In the genomic region with DNA sequence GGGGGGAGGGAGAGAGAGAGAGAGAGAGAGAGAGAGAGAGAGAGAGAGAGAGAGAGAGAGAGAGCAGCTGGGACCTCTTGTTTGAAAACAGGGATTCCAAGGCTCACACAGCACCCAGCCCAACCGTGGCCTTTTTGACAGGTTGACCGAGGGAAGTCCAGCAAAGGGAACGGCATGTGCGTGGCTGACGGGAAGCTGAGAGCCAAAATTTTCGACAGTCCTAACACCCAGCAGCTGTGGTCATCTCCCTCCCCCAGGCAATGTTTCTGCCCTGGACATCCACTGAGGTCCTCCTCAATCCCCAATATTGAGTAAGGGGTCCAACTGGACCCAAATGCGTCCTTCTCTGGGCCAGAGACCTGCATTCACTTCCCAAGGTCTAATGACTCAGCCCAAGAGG, we compare ENCODE assay signal across 8 mouse cellular contexts.
A peak's percentile ranks its signal among the peaks of the same experiment; 100 is the strongest.
DNase-seq lines count a peak whose midpoint lies in the region; ATAC-seq lines count a peak whose summit lies in the region.

No protein-coding gene starts in this region.

- DNase-seq in urinary bladder, postnatal 14 days (ENCODE audit: low spot score), result peak; percentile 69
- DNase-seq in urinary bladder, adult 2 months (ENCODE audit: low spot score), result no peak
- DNase-seq in kidney, adult 18-20 months, result peak; percentile 25
- DNase-seq in lung, postnatal 10 days, result peak; percentile 85
- DNase-seq in layer of hippocampus, adult 18-20 months (ENCODE audit: low spot score in 2 of 2), result no peak
- no peak for DNase-seq in spleen, adult 12 weeks (ENCODE audit: low spot score)
- no peak for DNase-seq in adipocyte (ENCODE audit: low spot score)

- ATAC-seq in monocyte, adult 5-6 weeks (replicated peaks; ENCODE audit: insufficient number of reproducible peaks, low FRiP score, low TSS enrichment, poor library complexity, severe bottlenecking), result no peak

Comparison
In these comparisons a context has a peak if more than half of its experiments do, and no peak if none do; other contexts are left out.
1. DNase-seq: peak in urinary bladder, postnatal 14 days (single experiment), kidney, adult 18-20 months (single experiment) and lung, postnatal 10 days (single experiment); none in urinary bladder, adult 2 months (single experiment), layer of hippocampus, adult 18-20 months (0 of 2), spleen, adult 12 weeks (single experiment) and adipocyte (single experiment).